Mouse (Mus musculus) CH12.LX (cell line): ENCODE results near the gene Akr1b8. TPM values are rescaled to one million over a fixed set of nuclear protein-coding genes. Genes with fewer than 3 reads are reported as not detected.

Source experiments
- DNase-seq: peaks from one replicate; pipeline ENCODE4 v3.0.0-alpha.2; 2013; ENCODE audit errors: extremely low read depth
- H3K27ac ChIP-seq: 2 replicates; pipeline ENCODE4 v1.5.1; 2012; ENCODE audit warnings: low read depth, mild to moderate bottlenecking, control low read depth, moderate library complexity; ENCODE audit not compliant: insufficient read depth
- H3K27me3 ChIP-seq: replicated peaks from 2 replicates; pipeline ENCODE3; 2012; ENCODE audit warnings: inconsistent platforms
- H3K36me3 ChIP-seq, 2 experiments: replicated peaks in 1 of 2; 2 replicates each; pipeline versions ENCODE3 to v1.6.1; 2012; ENCODE audit warnings: inconsistent platforms in 1 of 2, low read length in 1 of 2, mild to moderate bottlenecking in 1 of 2, mixed read lengths in 1 of 2, moderate library complexity in 1 of 2; ENCODE audit not compliant: control insufficient read depth in 1 of 2, insufficient read depth in 1 of 2
- H3K4me1 ChIP-seq, 2 experiments: 2 replicates each; pipeline ENCODE4 v1.6.1; 2012; ENCODE audit warnings: inconsistent platforms in 1 of 2, moderate library complexity in 1 of 2; ENCODE audit not compliant: insufficient read depth in 2 of 2, control insufficient read depth in 1 of 2
- H3K4me2 ChIP-seq: 2 replicates; pipeline ENCODE4 v1.6.1; 2012; ENCODE audit warnings: low read depth, mild to moderate bottlenecking, control low read depth; ENCODE audit not compliant: poor library complexity, insufficient read depth, severe bottlenecking
- H3K4me3 ChIP-seq, 3 experiments: fragments of 150-350 bp in 1 of 3; sonication (generic) in 1 of 3; replicated peaks in 1 of 3; 2 replicates each; pipeline versions ENCODE3 to v1.5.1; 2011 to 2012; ENCODE audit warnings: low read depth in 2 of 3, low read length in 2 of 3, mild to moderate bottlenecking in 2 of 3, moderate library complexity in 2 of 3, control low read depth in 1 of 3, improper control_type of control experiment in 1 of 3, inconsistent platforms in 1 of 3, mixed read lengths in 1 of 3; ENCODE audit not compliant: poor library complexity in 1 of 3
- H3K79me2 ChIP-seq: replicated peaks from 2 replicates; pipeline ENCODE4 v1.6.1; 2012; ENCODE audit warnings: mild to moderate bottlenecking, moderate library complexity; ENCODE audit not compliant: control insufficient read depth, poor library complexity, insufficient read depth, severe bottlenecking; ENCODE audit errors: extremely low read depth
- H3K9ac ChIP-seq: 2 replicates; pipeline ENCODE4 v1.6.1; 2012; ENCODE audit warnings: low read depth, mild to moderate bottlenecking, control low read depth, moderate library complexity; ENCODE audit not compliant: insufficient read depth
- H3K9me3 ChIP-seq: replicated peaks from 2 replicates; pipeline ENCODE3; 2012; ENCODE audit warnings: low read length, inconsistent platforms, mixed read lengths
- BHLHE40 ChIP-seq: IDR thresholded peaks from 2 replicates; pipeline ENCODE4 v1.6.1; 2011; ENCODE audit warnings: mild to moderate bottlenecking, low read depth, low read length, improper control_type of control experiment
- CHD1 ChIP-seq: IDR thresholded peaks from 2 replicates; pipeline ENCODE4 v1.6.1; 2012; ENCODE audit warnings: low read depth, low read length, improper control_type of control experiment, inconsistent platforms
- CHD2 ChIP-seq: IDR thresholded peaks from 2 replicates; pipeline ENCODE4 v1.6.1; 2011; ENCODE audit warnings: low read length, improper control_type of control experiment
- CTCF ChIP-seq, 2 experiments: IDR thresholded peaks in 1 of 2; conservative IDR thresholded peaks in 1 of 2; 2 replicates each; pipeline ENCODE4 v1.5.1; 2011 to 2012; ENCODE audit warnings: low read depth in 2 of 2, low read length in 2 of 2, improper control_type of control experiment in 1 of 2, inconsistent platforms in 1 of 2, mild to moderate bottlenecking in 1 of 2, moderate library complexity in 1 of 2
- E2F4 ChIP-seq: IDR thresholded peaks from 2 replicates; pipeline ENCODE4 v1.6.1; 2011; ENCODE audit warnings: low read depth, low read length, improper control_type of control experiment; ENCODE audit not compliant: insufficient replicate concordance
- ELF1 ChIP-seq: IDR thresholded peaks from 2 replicates; pipeline ENCODE4 v1.6.1; 2014; ENCODE audit warnings: low read depth, mild to moderate bottlenecking, inconsistent platforms, low read length, improper control_type of control experiment
- EP300 ChIP-seq: IDR thresholded peaks from 2 replicates; pipeline ENCODE4 v1.6.1; 2011; ENCODE audit warnings: low read length, improper control_type of control experiment
- ETS1 ChIP-seq: conservative IDR thresholded peaks from 2 replicates; pipeline ENCODE4 v1.6.1; 2012; ENCODE audit warnings: low read depth, mild to moderate bottlenecking, inconsistent platforms, low read length, improper control_type of control experiment, moderate library complexity
- GABPA ChIP-seq: IDR thresholded peaks from 2 replicates; pipeline ENCODE4 v1.6.1; 2012; ENCODE audit warnings: low read depth, low read length, improper control_type of control experiment, inconsistent platforms; ENCODE audit not compliant: insufficient replicate concordance
- HCFC1 ChIP-seq: IDR thresholded peaks from 2 replicates; pipeline ENCODE4 v1.6.1; 2012; ENCODE audit warnings: low read depth, mild to moderate bottlenecking, inconsistent platforms, low read length, improper control_type of control experiment
- IRF4 ChIP-seq: IDR thresholded peaks from 2 replicates; pipeline ENCODE4 v1.6.1; 2014; ENCODE audit warnings: low read depth, mild to moderate bottlenecking, inconsistent platforms, low read length, improper control_type of control experiment
- JUN ChIP-seq: IDR thresholded peaks from 2 replicates; pipeline ENCODE4 v1.6.1; 2011; ENCODE audit warnings: low read depth, mild to moderate bottlenecking, low read length, improper control_type of control experiment, moderate library complexity; ENCODE audit not compliant: insufficient read depth
- JUND ChIP-seq: conservative IDR thresholded peaks from 2 replicates; pipeline ENCODE4 v1.6.1; 2011; ENCODE audit warnings: low read depth, low read length, improper control_type of control experiment
- KAT2A ChIP-seq: IDR thresholded peaks from 2 replicates; pipeline ENCODE4 v1.6.1; 2012; ENCODE audit warnings: low read length, improper control_type of control experiment, inconsistent platforms; ENCODE audit not compliant: insufficient replicate concordance
- MAFK ChIP-seq: IDR thresholded peaks from 2 replicates; pipeline ENCODE4 v1.6.1; 2011; ENCODE audit warnings: low read length, improper control_type of control experiment; ENCODE audit not compliant: insufficient replicate concordance
- MAX ChIP-seq: IDR thresholded peaks from 2 replicates; pipeline ENCODE4 v1.6.1; 2011; ENCODE audit warnings: low read length, improper control_type of control experiment
- MAZ ChIP-seq: IDR thresholded peaks from 2 replicates; pipeline ENCODE4 v1.6.1; 2012; ENCODE audit warnings: low read depth, mild to moderate bottlenecking, inconsistent platforms, low read length, improper control_type of control experiment, moderate library complexity
- MEF2A ChIP-seq: IDR thresholded peaks from 2 replicates; pipeline ENCODE4 v1.6.1; 2014; ENCODE audit warnings: low read depth, mild to moderate bottlenecking, inconsistent platforms, low read length, improper control_type of control experiment, borderline replicate concordance
- MXI1 ChIP-seq: IDR thresholded peaks from 2 replicates; pipeline ENCODE4 v1.6.1; 2011; ENCODE audit warnings: mild to moderate bottlenecking, low read depth, low read length, improper control_type of control experiment
- MYC ChIP-seq: IDR thresholded peaks from 2 replicates; pipeline ENCODE4 v1.6.1; 2011; ENCODE audit warnings: low read depth, mild to moderate bottlenecking, improper control_type of control experiment, low read length
- NELFE ChIP-seq: IDR thresholded peaks from 2 replicates; pipeline ENCODE4 v1.6.1; 2011; ENCODE audit warnings: low read depth, low read length, improper control_type of control experiment
- NRF1 ChIP-seq: IDR thresholded peaks from 2 replicates; pipeline ENCODE4 v1.6.1; 2014; ENCODE audit warnings: low read depth, mild to moderate bottlenecking, inconsistent platforms, low read length, improper control_type of control experiment, moderate library complexity
- PAX5 ChIP-seq: IDR thresholded peaks from 2 replicates; pipeline ENCODE4 v1.6.1; 2012; ENCODE audit warnings: low read length, inconsistent platforms, mixed read lengths
- POLR2A ChIP-seq: IDR thresholded peaks from 2 replicates; pipeline ENCODE4 v1.6.1; 2011; ENCODE audit warnings: low read depth, mild to moderate bottlenecking, improper control_type of control experiment, low read length
- POLR2AphosphoS2 ChIP-seq: IDR thresholded peaks from 2 replicates; pipeline ENCODE4 v1.6.1; 2011; ENCODE audit warnings: low read depth, low read length, improper control_type of control experiment
- RAD21 ChIP-seq: IDR thresholded peaks from 2 replicates; pipeline ENCODE4 v1.6.1; 2011; ENCODE audit warnings: low read depth, mild to moderate bottlenecking, low read length, improper control_type of control experiment, moderate library complexity
- RCOR1 ChIP-seq: conservative IDR thresholded peaks from 2 replicates; pipeline ENCODE4 v1.6.1; 2012; ENCODE audit warnings: low read depth, mild to moderate bottlenecking, inconsistent platforms, low read length, improper control_type of control experiment
- SIN3A ChIP-seq: IDR thresholded peaks from 2 replicates; pipeline ENCODE4 v1.6.1; 2012; ENCODE audit warnings: low read length, improper control_type of control experiment, inconsistent platforms
- SMC3 ChIP-seq: IDR thresholded peaks from 2 replicates; pipeline ENCODE4 v1.6.1; 2011; ENCODE audit warnings: low read depth, low read length, improper control_type of control experiment
- TBP ChIP-seq: conservative IDR thresholded peaks from 2 replicates; pipeline ENCODE4 v1.6.1; 2011; ENCODE audit warnings: low read depth, low read length, improper control_type of control experiment
- TCF12 ChIP-seq: IDR thresholded peaks from 2 replicates; pipeline ENCODE4 v1.6.1; 2014; ENCODE audit warnings: low read depth, mild to moderate bottlenecking, inconsistent platforms, low read length, improper control_type of control experiment
- UBTF ChIP-seq: IDR thresholded peaks from 2 replicates; pipeline ENCODE4 v1.6.1; 2012; ENCODE audit warnings: low read depth, mild to moderate bottlenecking, inconsistent platforms, low read length, improper control_type of control experiment, moderate library complexity
- USF1 ChIP-seq: IDR thresholded peaks from 2 replicates; pipeline ENCODE4 v1.6.1; 2014; ENCODE audit warnings: low read depth, mild to moderate bottlenecking, inconsistent platforms, low read length, improper control_type of control experiment
- USF2 ChIP-seq: conservative IDR thresholded peaks from 2 replicates; pipeline ENCODE4 v1.6.1; 2011; ENCODE audit warnings: low read depth, low read length, improper control_type of control experiment
- ZC3H11A ChIP-seq: IDR thresholded peaks from 2 replicates; pipeline ENCODE4 v1.6.1; 2012; ENCODE audit warnings: low read depth, mild to moderate bottlenecking, inconsistent platforms, low read length, improper control_type of control experiment
- ZKSCAN1 ChIP-seq: IDR thresholded peaks from 2 replicates; pipeline ENCODE4 v1.6.1; 2012; ENCODE audit warnings: low read depth, inconsistent platforms, low read length, improper control_type of control experiment, borderline replicate concordance
- ZMIZ1 ChIP-seq: IDR thresholded peaks from 2 replicates; pipeline ENCODE4 v1.6.1; 2012; ENCODE audit warnings: low read depth, mild to moderate bottlenecking, inconsistent platforms, low read length, improper control_type of control experiment
- ZNF384 ChIP-seq: IDR thresholded peaks from 2 replicates; pipeline ENCODE4 v1.6.1; 2012; ENCODE audit warnings: low read depth, low read length, improper control_type of control experiment, inconsistent platforms
- dilution Hi-C: fragments of 300-500 bp; cut with MboI; formaldehyde crosslinking; loops from 2 replicates; pipeline ENCODE4 v1.14.3; 2020; ENCODE audit warnings: low sequenced_read_pairs; ENCODE audit not compliant: extremely low pct_unique_long_range_greater_than_20kb, extremely low pct_ligation_motif_present
- in situ Hi-C: fragments of 300-500 bp; cut with MboI; formaldehyde crosslinking; loops from 3 replicates; pipeline ENCODE4 v1.14.3; 2019; ENCODE audit warnings: low sequenced_read_pairs, low pct_ligation_motif_present, low pct_unique_long_range_greater_than_20kb, mixed read lengths
- polyA plus RNA-seq: library from polyadenylated mRNA; unstranded; fragments of >175 nt; gene quantifications from 2 replicates; pipeline ENCODE4 v1.2.1, GENCODE M21; 2012; ENCODE audit warnings: low read depth; ENCODE audit not compliant: insufficient read length
- total RNA-seq, 2 experiments: library from RNA; depleted of rRNA; stranded (reverse); fragments of 300-350 nt in 1 of 2; fragments of >200 nt in 1 of 2; gene quantifications; 2 replicates each; pipeline ENCODE4 v1.2.3; 2012 to 2014

Akr1b8 gene
- total and polyA plus RNA-seq, 3 experiments, result 0.21 TPM; not detected in 2

- no peak for TF ChIP-seq NRF1
- TF ChIP-seq USF1, result no peak
- no peak; the same call in 1 of the 2 replicates for TF ChIP-seq ZNF384
- TF ChIP-seq MAFK, result no peak
- TF ChIP-seq CHD1, result no peak
- no peak for TF ChIP-seq ZMIZ1
- no peak; the same call in 1 of the 2 replicates for TF ChIP-seq MAX
- TF ChIP-seq NELFE, result no peak
- no peak for TF ChIP-seq GABPA
- no peak for TF ChIP-seq MXI1
- no peak for TF ChIP-seq E2F4
- TF ChIP-seq ZC3H11A, result no peak
- TF ChIP-seq ELF1, result no peak
- no peak for TF ChIP-seq TBP
- peak; percentile 62 for TF ChIP-seq SMC3
- no peak for TF ChIP-seq ETS1
- peak; percentile 63 for TF ChIP-seq RAD21
- TF ChIP-seq KAT2A, result no peak
- no peak for TF ChIP-seq MYC
- TF ChIP-seq JUND, result no peak
- TF ChIP-seq USF2, result no peak
- no peak for TF ChIP-seq EP300
- TF ChIP-seq BHLHE40, result no peak
- TF ChIP-seq TCF12, result no peak
- TF ChIP-seq JUN, result no peak
- no peak for TF ChIP-seq IRF4
- TF ChIP-seq POLR2AphosphoS2, result no peak
- TF ChIP-seq HCFC1, result no peak
- TF ChIP-seq POLR2A, result peak; percentile 44; the same call in 1 of the 2 replicates
- no peak for TF ChIP-seq UBTF
- TF ChIP-seq MEF2A, result no peak
- no peak for TF ChIP-seq RCOR1
- no peak for TF ChIP-seq ZKSCAN1
- peak; percentile 64 to 76 for TF ChIP-seq CTCF (conservative IDR thresholded peaks at IDR 0.05 in 1 of 2, IDR thresholded peaks at IDR 0.05 in 1 of 2; ENCODE audit: low read depth in 2 of 2, low read length in 2 of 2)
- TF ChIP-seq SIN3A, result no peak
- TF ChIP-seq PAX5, result no peak
- TF ChIP-seq MAZ, result no peak
- TF ChIP-seq CHD2, result peak; percentile 95
- TF ChIP-seq, all 38 proteins: peak for 5
- Histone ChIP-seq H3K4me2 (peak overlapping the region; percentile 87), H3K36me3 (no peaks in the 10 kb centered on the region), H3K27me3 (no peaks in the 10 kb centered on the region), H3K9me3 (no peaks in the 10 kb centered on the region), H3K27ac (peak overlapping the region; percentile 19; the same call in 1 of the 2 replicates), H3K79me2 (no peaks in the 10 kb centered on the region), H3K9ac (peak overlapping the region; percentile 76), H3K4me1 (peaks cover 8 to 21% of the 10 kb centered on the region in 2 experiments), H3K4me3 (peak overlapping the region in 1 of 3 experiments; percentile 11)
- peak; percentile 87 for DNase-seq
- in situ Hi-C loops, result no loop called here
- dilution Hi-C loops, result no loop called here
Measured at GRCm38 (mm10) chr6:34371700-34372351, 17.9 kb downstream of the Akr1b8 start.
